Mouse (Mus musculus) intestine, embryonic 15.5 days (tissue): ENCODE results near the gene Sntb2. TPM values are rescaled to one million over a fixed set of nuclear protein-coding genes. Genes with fewer than 3 reads are reported as not detected.
A peak's percentile ranks its signal among the peaks of the same experiment; 100 is the strongest.
"Not testable (repeated sequence)": the region's sequence is repeated elsewhere in the genome, so short reads cannot be mapped to it uniquely, and the experiment has no call there.

ENCODE experiments used
- ATAC-seq: fragments of 200-750 bp; cut with Nextera tagmentation; 2 replicates; pipeline ENCODE4 v1.8.0; 2017; ENCODE audit warnings: moderate TSS enrichment, moderate library complexity
- H3K27ac ChIP-seq: fragments of 300-500 bp; sonication (generic); 2 replicates; pipeline ENCODE4 v1.5.1; 2015; ENCODE audit warnings: mild to moderate bottlenecking, inconsistent platforms
- H3K27me3 ChIP-seq: fragments of 300-500 bp; sonication (generic); replicated peaks from 2 replicates; pipeline ENCODE4 v1.6.1; 2015; ENCODE audit warnings: inconsistent platforms
- H3K36me3 ChIP-seq: fragments of 300-500 bp; sonication (generic); 2 replicates; pipeline ENCODE4 v1.6.1; 2015; ENCODE audit warnings: inconsistent platforms
- H3K4me1 ChIP-seq: fragments of 300-500 bp; sonication (generic); replicated peaks from 2 replicates; pipeline ENCODE4 v1.6.1; 2015; ENCODE audit warnings: inconsistent platforms
- H3K4me2 ChIP-seq: fragments of 300-500 bp; sonication (generic); replicated peaks from 2 replicates; pipeline ENCODE4 v1.6.1; 2015; ENCODE audit warnings: mild to moderate bottlenecking, inconsistent platforms
- H3K4me3 ChIP-seq: fragments of 300-500 bp; sonication (generic); replicated peaks from 2 replicates; pipeline ENCODE4 v1.5.1; 2015; ENCODE audit warnings: inconsistent platforms
- H3K9ac ChIP-seq: fragments of 300-500 bp; sonication (generic); 2 replicates; pipeline ENCODE4 v1.6.1; 2015; ENCODE audit warnings: inconsistent platforms
- H3K9me3 ChIP-seq: fragments of 300-500 bp; sonication (generic); 2 replicates; pipeline ENCODE4 v1.6.1; 2016; ENCODE audit warnings: inconsistent platforms
- WGBS: fragments of 180-500 bp; shearing (Covaris S2); methylation state at CpG from one replicate; pipeline ENCODE4 v1.1.7; 2015; 5-methylcytosine and 5-hydroxymethylcytosine counted together
- polyA plus RNA-seq: library from polyadenylated mRNA; unstranded; fragments of >200 nt; fragmentation: Nextera tagmentation; extraction: Ambion mirVana; gene quantifications from 2 replicates; pipeline ENCODE4 v1.2.1, GENCODE M21; 2015

Sntb2 gene
- polyA plus RNA-seq, 1 experiment from 2014 or later: 11.4 TPM

GRCm38 (mm10) chr8:106913631-106914030 is 21.9 kb upstream of the Sntb2 start:
- H3K4me2 ChIP-seq: no peak overlapping the region
- no peak overlapping the region for H3K27ac ChIP-seq
- no peak overlapping the region for H3K9ac ChIP-seq
- WGBS: 96% methylated on average over 10 of the region's 10 CpGs
- no peaks in the 10 kb centered on the region for H3K4me1 ChIP-seq
- H3K4me3 ChIP-seq: no peak overlapping the region
- no peaks in the 10 kb centered on the region for H3K27me3 ChIP-seq
- ATAC-seq: no peak
- H3K36me3 ChIP-seq: peaks cover 22% of the 10 kb centered on the region
- no peaks in the 10 kb centered on the region for H3K9me3 ChIP-seq

DNA sequence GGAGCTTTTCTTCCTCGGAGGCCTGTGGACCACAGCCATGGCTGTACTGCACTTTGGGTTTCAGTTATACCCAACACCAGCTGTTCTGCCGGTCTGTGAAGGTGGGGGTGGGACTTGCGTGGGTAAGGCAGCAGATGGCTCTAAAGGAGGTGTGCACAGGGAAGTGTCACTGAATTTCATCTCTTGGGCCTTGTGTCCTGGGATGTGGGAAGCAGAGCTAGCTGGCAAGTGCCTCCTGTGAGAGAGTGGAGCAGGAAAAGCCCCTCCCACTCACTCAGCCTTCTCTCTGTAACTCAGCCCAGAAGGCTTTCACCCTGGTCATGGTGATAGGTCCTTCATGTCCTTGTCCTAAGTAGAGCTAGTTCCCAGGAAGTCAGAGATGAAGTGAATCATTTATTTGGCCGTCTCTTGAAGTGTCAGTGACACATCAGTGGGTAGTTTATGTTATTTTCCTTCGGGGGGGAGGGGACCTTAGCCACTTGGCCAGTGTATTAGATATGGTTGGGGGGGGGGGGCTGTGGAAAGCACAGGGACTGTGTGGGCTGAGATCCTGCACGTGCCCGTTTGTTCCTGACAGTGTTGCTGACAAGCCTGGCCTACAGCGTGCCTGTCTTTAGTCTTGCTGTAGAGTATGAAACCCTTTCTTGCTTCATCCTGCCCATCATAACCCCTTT is 15.7 kb upstream of the Sntb2 start:
- no peaks in the 10 kb centered on the region for H3K9me3 ChIP-seq
- no peak overlapping the region for H3K27ac ChIP-seq
- no peak overlapping the region for H3K4me3 ChIP-seq
- ATAC-seq: no peak
- no peak overlapping the region for H3K9ac ChIP-seq
- H3K27me3 ChIP-seq: no peaks in the 10 kb centered on the region
- peaks cover 30% of the 10 kb centered on the region for H3K36me3 ChIP-seq
- no peak overlapping the region for H3K4me2 ChIP-seq
- no peaks in the 10 kb centered on the region for H3K4me1 ChIP-seq
- WGBS: 88% methylated on average over 8 of the region's 8 CpGs

- H3K4me3 ChIP-seq: no peak overlapping the region
- H3K4me1 ChIP-seq: no peaks in the 10 kb centered on the region
- H3K4me2 ChIP-seq: no peak overlapping the region
- no peak for ATAC-seq
- no peak overlapping the region for H3K27ac ChIP-seq
- H3K9me3 ChIP-seq: no peaks in the 10 kb centered on the region
- no peak overlapping the region for H3K9ac ChIP-seq
- H3K36me3 ChIP-seq: peaks cover 30% of the 10 kb centered on the region
- 95% methylated on average over 5 of the region's 5 CpGs for WGBS
- H3K27me3 ChIP-seq: no peaks in the 10 kb centered on the region
These were observed 15.2 kb upstream of the Sntb2 start for GRCm38 (mm10) chr8:106920395-106920741.

GRCm38 (mm10) chr8:106924057-106924456 is 11.5 kb upstream of the Sntb2 start:
- Histone ChIP-seq H3K4me1 (0 out of 2 replicates have a peak, but pooled peaks cover under 1% of the 10 kb centered on the region), H3K27me3 (no peaks in the 10 kb centered on the region), H3K4me2 (no peak overlapping the region), H3K27ac (0 out of 2 replicates have a peak overlapping the region, but pooled peaks have one; percentile 44), H3K9me3 (no peaks in the 10 kb centered on the region), H3K36me3 (peaks cover 18% of the 10 kb centered on the region), H3K4me3 (no peak overlapping the region), H3K9ac (no peak overlapping the region)
- 88% methylated on average over 4 of the region's 4 CpGs for WGBS
- no peak for ATAC-seq

- H3K4me1 ChIP-seq: peaks cover 9% of the 10 kb centered on the region; the same call in 1 of the 2 replicates
- H3K4me2 ChIP-seq: no peak overlapping the region
- WGBS: 62% methylated on average over 8 of the region's 8 CpGs
- no peak for ATAC-seq
- no peak overlapping the region for H3K9ac ChIP-seq
- H3K27ac ChIP-seq: peak overlapping the region; percentile 44; the same call in 1 of the 2 replicates
- H3K4me3 ChIP-seq: no peak overlapping the region
- no peaks in the 10 kb centered on the region for H3K9me3 ChIP-seq
- no peaks in the 10 kb centered on the region for H3K27me3 ChIP-seq
- H3K36me3 ChIP-seq: peaks cover 11% of the 10 kb centered on the region
These were observed 10.6 kb upstream of the Sntb2 start for GRCm38 (mm10) chr8:106924904-106925349.

GRCm38 (mm10) chr8:106925446-106925845 is 10.1 kb upstream of the Sntb2 start:
- Histone ChIP-seq H3K4me2 (no peak overlapping the region), H3K4me1 (peaks cover 11% of the 10 kb centered on the region; the same call in 1 of the 2 replicates), H3K4me3 (no peak overlapping the region), H3K36me3 (peaks cover 7% of the 10 kb centered on the region; the same call in 1 of the 2 replicates), H3K9me3 (no peaks in the 10 kb centered on the region), H3K9ac (no peak overlapping the region), H3K27ac (no peak overlapping the region), H3K27me3 (no peaks in the 10 kb centered on the region)
- no peak for ATAC-seq
- 88% methylated on average over 4 of the region's 4 CpGs for WGBS

DNA sequence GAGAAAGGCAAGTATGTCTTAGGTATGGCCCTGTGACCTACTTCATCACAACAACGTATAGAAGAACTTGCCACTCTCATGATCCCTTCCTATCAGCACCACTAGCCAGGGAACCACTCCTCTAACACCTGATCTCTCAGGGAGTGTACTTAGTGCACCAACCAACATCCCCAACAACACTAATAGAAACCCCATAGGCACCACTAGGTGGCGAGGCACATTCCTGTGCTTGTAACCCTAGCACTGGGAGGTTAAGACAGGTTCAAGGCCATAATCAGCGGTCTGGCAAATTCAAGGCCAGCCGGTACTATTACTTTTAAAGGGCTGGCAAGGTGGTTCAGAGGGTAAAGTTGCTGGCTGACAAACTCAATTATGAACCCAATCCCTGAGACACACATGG is 8.3 kb upstream of the Sntb2 start:
- Histone ChIP-seq H3K36me3 (no peaks in the 10 kb centered on the region), H3K4me3 (no peak overlapping the region), H3K9ac (no peak overlapping the region), H3K4me1 (peaks cover 12% of the 10 kb centered on the region; the same call in 1 of the 2 replicates), H3K27ac (no peak overlapping the region), H3K27me3 (no peaks in the 10 kb centered on the region), H3K9me3 (no peaks in the 10 kb centered on the region), H3K4me2 (no peak overlapping the region)
- 55% methylated on average over 4 of the region's 4 CpGs for WGBS
- no peak for ATAC-seq

GRCm38 (mm10) chr8:106928182-106928581 is 7.4 kb upstream of the Sntb2 start:
- WGBS: 95% methylated on average over 11 of the region's 11 CpGs
- not testable (repeated sequence) for ATAC-seq, H3K4me3 ChIP-seq

GRCm38 (mm10) chr8:106929155-106929913 is 6.2 kb upstream of the Sntb2 start:
- Histone ChIP-seq H3K4me3 (no peak overlapping the region), H3K27ac (peak overlapping the region; percentile 52)
- WGBS: 37% methylated on average over 6 of the region's 6 CpGs

More at GRCm38 (mm10) chr8:106928182-106928581, 7.4 kb upstream of the Sntb2 start:
- not testable (repeated sequence) for H3K9me3 ChIP-seq, H3K27me3 ChIP-seq, H3K4me2 ChIP-seq, H3K27ac ChIP-seq, H3K9ac ChIP-seq, H3K36me3 ChIP-seq
- H3K4me1 ChIP-seq: peaks cover 18% of the 10 kb centered on the region

DNA sequence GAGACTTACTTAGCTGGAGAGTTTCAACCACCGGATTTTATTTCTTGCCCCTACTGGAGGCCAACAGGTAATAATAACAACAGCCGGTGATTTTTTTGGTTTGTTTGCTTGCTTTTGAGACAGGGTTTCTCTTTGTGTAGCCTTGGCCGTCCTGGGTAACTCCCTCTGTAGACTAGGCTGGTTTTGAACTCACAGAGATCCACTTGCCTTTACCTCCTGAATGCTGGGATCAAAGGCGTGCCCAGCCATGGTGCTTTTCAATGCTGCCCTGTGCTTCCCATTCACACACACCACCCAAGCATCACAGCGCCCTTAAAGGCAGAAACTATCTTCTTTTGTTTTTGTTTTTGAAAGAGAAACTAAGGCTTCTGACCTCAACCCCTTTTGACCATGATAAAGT is 5.6 kb upstream of the Sntb2 start:
- Histone ChIP-seq H3K4me1 (peaks cover 18% of the 10 kb centered on the region), H3K9ac (no peak overlapping the region), H3K27ac (peak overlapping the region; percentile 52), H3K9me3 (no peaks in the 10 kb centered on the region), H3K36me3 (no peaks in the 10 kb centered on the region), H3K4me2 (no peak overlapping the region), H3K4me3 (no peak overlapping the region), H3K27me3 (no peaks in the 10 kb centered on the region)
- WGBS: 67% methylated on average over 5 of the region's 5 CpGs
- ATAC-seq: no peak

More at GRCm38 (mm10) chr8:106929155-106929913, 6.2 kb upstream of the Sntb2 start:
- Histone ChIP-seq H3K9ac (no peak overlapping the region), H3K4me1 (peaks cover 18% of the 10 kb centered on the region), H3K27me3 (no peaks in the 10 kb centered on the region), H3K36me3 (no peaks in the 10 kb centered on the region), H3K9me3 (no peaks in the 10 kb centered on the region), H3K4me2 (no peak overlapping the region)
- no peak for ATAC-seq

DNA sequence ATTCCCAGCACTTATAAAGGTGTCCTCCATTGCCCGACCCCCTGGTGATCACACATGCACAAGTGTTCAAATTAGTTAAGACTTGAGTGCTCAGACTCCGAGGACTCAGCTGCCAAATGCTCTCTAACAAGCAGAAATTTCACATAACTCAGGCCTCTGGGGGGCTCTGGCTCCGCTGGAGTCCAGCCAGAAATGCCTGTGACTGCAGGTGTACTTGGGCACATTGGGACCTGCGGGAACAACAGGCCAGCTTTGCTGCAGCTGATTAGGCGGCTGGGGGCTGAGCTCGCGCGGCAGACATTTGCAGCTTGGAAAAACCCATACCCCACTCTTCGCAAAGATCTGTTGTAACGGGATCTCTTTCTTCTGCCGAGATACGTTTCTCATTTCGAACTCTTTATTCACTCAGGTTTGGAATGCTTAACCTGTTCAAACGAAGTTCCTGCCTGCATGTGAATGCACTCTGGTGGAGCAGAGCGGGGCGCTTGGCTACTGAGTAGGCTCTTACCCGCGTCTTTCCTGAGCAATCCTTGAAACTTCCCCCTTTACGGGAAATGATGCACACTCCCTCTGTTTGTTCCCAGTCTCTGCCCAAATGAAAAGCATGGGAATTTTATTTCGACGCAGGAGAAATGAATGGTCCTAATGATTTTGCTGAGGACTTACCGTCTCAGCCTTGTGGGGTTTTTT is 3.0 kb upstream of the Sntb2 start:
- H3K9ac ChIP-seq: peak overlapping the region; percentile 21; the same call in 1 of the 2 replicates
- no peak overlapping the region for H3K27ac ChIP-seq
- WGBS: 17% methylated on average over 22 of the region's 22 CpGs
- H3K27me3 ChIP-seq: no peaks in the 10 kb centered on the region
- H3K4me2 ChIP-seq: peak overlapping the region; percentile 52
- no peaks in the 10 kb centered on the region for H3K36me3 ChIP-seq
- H3K4me1 ChIP-seq: peaks cover 20% of the 10 kb centered on the region
- no peak for ATAC-seq
- no peaks in the 10 kb centered on the region for H3K9me3 ChIP-seq
- peak overlapping the region; percentile 16 for H3K4me3 ChIP-seq

DNA sequence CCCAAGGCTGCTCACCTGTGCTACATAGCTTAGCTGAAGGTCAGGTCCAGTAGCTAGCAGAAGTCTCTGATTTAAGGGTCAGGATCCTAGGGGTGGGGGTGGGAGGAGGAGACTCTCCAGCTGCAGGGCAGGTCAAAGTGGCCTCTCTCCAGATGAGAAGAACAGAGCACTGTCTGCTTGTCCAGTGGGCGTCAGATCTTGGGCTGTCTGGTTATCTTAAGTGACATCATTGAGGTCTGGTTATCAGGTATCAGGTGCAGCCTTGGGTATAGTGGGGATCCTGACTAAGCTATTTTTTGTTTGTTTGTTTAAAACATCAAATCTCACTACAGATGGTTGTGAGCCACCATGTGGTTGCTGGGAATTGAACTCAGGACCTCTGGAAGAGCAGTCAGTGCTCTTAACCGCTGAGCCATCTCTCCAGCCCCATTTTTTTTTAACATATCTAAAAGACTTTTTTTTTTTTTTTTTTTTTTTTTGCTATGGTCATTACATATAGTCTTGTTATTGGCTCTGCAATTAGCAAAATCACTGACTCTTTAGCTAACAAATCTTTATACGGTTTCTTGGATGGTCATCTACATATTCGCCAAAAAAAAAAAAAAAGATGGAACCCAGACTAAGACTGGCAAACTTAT is 1.9 kb upstream of the Sntb2 start:
- 88% methylated on average over 4 of the region's 4 CpGs for WGBS
- H3K4me2 ChIP-seq: no peak overlapping the region
- ATAC-seq: no peak

More for the DNA sequence above, 1.9 kb upstream of the Sntb2 start:
- Histone ChIP-seq H3K36me3 (no peaks in the 10 kb centered on the region), H3K9ac (no peak overlapping the region), H3K27me3 (no peaks in the 10 kb centered on the region), H3K27ac (no peak overlapping the region), H3K4me3 (no peak overlapping the region), H3K4me1 (peaks cover 22% of the 10 kb centered on the region), H3K9me3 (no peaks in the 10 kb centered on the region)
